Mouse (Mus musculus): ENCODE data around the gene Cpe.

Gene Cpe

DNA sequence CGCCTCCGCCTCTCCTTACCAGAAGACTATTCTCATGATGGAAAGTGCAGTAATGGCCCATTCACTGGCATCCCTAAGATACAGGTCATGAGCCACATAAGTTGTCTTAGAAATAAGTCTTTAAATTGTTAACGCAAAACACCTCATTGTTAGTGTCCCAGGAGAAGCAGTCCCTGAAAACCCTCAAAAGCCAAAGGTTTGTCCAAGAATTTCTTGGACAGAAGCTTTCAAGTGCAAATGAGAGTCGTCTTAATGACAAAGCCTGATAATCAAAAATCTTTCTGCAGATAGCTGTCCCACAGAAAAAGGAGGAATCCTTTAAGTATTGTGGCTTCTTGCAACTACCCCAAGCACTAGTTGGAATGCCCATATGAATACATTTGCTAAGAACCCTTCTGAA lies 60.7 kb downstream of the Cpe start:
- DNase-seq (ENCODE audit: low spot score) = no peak

DNA sequence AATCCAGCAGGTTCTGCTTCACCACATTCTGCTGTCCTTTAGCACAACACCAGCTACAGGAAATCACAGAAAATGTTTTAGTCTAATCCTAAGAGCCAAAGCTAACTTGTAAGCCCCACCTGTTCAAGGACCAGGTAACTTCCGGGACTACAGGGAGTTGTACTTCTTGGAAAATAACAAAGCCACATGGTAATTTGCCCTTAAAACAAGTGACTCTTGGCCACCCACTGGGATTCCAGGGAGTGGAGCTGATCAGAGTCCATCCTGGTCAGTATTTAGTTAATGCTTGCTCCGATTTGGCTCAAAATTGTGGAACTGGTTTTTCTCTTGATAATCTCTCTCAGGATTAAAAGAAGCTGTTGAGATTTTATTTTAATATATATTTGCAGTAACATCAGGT lies 61.1 kb downstream of the Cpe start:
- DNase-seq (ENCODE audit: low spot score) = no peak

DNA sequence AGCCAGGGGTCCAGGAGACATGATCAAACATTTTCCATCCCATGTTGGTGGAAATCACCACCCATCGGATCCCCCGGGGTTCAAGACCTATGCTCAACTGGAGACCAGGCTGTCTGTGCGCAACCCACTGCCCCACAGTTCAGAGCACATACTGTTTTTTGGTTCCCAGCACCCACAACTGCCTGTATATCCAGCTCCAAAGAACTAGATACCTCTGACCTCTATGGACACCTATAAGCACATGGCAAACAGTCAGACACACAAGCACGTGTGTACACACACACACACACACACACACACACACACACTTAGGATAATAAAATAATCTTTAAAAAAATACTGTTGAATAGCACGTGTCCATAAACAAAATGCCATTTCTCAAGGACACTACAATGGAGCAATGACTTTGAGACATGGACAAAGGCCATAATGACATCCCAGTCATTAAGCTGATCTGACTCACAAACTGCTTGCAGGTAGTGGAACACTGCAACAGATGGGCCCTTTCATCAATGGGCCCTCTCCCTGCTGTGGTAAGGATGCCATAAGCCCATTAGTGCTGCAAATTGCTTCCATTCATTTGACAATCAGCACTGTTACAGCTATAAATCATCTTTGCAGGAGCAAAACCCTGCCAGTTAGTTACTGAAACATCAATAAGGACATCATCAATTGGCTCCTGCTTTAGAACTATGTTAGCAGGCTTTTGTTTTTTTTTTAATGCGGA lies 63.7 kb downstream of the Cpe start:
- no peak for DNase-seq (ENCODE audit: low spot score)

DNA sequence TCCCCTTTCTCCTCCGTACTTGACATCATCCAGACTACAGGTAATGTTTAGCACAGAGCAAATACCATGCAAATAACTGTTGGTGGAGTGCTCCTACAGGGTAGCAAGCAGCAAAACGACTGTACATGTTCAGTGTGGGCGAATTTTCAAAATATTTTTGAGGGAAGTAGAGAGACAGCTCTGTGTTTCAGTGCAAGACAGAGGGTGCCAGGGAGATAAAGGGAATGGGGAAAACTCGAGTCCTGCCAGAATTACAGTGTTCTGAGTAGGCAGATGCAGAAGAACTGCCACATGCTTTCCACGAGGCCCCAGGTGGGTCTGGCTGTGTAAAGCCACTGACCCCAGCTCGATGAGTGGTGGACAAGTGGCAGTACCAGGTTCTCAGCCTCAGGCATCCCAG lies 64.8 kb downstream of the Cpe start:
- no peak for DNase-seq (ENCODE audit: low spot score)

DNA sequence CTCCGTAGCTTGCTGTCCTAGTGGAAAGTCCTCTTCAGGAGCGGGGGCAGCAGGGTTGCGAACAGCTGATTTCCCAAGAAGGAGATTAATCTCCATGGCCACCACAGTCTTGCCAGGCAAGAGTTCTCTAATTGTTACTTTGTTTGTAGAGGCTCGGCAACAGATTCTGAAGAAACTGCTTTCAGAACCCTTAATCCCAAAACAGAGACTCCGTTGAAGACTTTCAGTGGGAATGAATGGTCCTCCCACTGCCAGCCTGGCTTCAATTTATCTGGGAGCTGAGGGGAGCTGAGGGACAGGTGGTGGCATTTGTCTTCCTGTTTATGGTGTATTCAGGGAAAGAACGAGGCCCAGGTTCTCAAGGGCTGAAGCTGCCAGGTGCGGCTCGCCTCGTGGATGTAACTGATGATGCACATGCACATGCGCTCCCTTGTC lies 68.2 kb downstream of the Cpe start:
- DNase-seq (ENCODE audit: low spot score) = no peak

DNA sequence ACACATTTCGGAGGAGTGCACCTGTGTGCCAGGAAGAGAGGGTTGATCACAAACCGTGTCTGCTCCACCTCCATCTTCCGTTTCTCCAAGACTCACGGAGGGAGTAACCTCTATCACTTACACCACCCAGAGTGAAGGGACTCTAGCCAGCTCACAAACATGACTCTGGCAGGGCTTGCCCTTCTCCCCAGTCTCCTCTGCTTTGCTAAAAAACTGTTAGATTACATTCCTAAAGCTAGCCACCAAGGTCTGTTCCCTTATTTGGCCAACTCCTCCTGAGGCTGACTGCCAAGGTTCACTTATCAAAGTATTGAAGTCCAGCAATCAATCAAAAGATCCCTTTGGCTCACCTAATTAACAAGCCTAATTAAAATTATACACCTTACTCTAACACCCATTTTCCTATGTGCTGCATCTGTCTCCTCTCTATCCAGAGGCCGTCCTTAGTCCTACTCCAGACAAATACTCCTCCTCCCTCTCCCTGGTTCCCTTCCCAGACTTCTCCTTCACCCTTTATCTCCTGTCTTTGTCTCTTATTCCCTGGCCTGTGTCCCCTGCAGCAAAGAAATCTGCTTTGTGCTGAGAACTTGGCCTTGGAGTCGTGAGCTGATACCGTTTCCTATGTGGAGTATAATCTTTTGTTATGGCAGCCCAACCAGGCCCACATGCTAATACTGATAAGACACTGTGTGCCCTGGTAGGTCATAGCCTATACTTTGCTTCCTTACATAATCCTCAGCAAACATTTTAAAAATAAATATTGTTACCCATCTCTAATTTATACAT lies 72.3 kb downstream of the Cpe start:
- DNase-seq (ENCODE audit: low spot score) = no peak

DNA sequence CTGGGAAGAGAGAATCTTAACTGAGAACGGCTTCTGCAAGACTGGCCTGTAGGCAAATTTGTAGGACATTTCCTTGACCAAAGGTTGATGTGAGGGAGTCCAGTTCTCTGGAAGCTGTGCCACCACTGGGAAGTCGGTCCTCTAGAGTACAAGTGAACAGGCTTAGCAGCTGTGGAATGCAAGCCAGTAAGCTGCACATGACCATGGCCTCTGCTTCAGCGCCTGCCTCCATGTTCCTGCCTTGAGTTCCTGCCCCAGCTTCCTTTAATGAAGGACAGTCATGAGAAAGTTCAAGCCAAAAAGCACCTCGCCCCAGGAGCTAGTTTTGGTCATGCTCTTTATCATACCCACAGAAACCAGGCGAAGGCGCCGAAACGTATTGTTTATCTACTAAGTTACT lies 73.2 kb downstream of the Cpe start:
- DNase-seq (ENCODE audit: low spot score) = no peak

DNA sequence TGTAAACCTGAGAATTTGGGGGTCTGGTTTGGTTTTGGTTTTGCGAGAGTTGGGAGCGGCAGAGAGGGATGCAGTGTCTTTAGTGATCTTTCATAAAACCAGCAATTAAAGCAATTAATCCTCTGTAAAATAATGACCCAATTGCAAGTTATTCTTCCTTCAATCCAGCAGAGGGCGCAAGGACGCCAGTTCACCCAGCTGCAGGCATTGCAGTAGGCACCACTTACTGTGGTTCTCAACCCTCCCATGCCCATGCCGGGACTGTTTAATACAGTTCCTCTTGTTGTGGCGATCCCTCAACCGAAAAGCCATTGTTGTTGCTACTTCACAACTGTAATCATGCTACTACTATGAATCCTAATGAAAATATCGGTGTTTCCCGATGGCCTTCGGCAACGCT lies 74.2 kb downstream of the Cpe start:
- no peak for DNase-seq (ENCODE audit: low spot score)

DNA sequence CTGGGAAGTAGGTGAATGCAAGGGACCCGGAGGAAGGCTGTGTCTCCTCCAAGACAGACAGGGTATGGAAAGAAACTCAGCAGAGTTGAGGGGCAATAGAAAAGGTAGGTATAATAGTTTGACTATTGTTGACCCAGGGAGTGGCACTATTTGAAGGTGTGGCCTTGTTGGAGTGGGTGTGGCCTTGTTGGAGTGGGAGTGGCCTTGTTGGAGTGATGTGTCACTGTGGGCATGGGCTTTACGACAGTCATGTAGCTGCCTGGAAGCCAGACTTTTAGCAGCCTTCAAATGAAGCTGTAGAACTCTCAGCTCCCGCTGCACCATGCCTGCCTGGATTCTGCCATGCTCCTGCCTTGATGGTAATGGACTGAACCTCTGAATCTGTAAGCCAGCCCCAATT lies 76.3 kb downstream of the Cpe start:
- DNase-seq (ENCODE audit: low spot score) = no peak

DNA sequence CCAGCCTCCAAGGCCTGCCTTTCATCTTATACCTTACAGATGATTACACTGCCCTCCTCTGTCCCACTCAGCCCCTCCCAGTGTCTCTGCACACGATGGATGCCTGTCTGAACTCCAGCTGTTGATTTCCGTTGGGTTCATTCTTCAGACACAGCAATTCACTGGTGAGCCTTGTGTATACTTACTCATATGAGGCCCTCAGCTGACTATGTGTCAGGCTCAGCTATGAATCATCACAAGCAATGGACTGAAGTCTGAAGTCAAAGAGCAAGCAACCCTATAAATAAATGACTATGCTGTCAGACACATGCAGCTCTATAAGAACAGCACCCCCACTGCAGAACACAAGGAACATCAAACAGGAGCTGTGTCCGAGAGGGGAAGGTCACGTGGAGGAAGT lies 77.4 kb downstream of the Cpe start:
- DNase-seq (ENCODE audit: low spot score) = no peak

DNA sequence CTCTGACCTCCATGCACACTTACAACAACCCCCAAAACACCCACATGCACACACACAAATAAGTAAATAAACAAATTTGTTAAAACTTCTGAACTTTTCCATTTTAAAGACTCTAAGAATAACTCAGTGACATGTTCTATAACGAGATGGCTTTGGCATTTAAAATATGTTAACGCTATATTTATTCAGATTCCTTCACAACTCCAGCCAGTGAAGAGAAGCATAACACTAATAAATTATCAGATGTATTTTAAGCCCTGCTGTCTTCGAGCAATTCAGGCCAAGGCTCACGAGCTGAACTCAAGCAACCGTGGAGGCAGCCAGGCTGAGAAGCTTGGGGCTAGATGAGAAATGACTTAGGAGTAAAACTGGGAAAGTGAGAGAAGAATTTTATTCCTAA lies 79.2 kb downstream of the Cpe start:
- DNase-seq (ENCODE audit: low spot score) = no peak

DNA sequence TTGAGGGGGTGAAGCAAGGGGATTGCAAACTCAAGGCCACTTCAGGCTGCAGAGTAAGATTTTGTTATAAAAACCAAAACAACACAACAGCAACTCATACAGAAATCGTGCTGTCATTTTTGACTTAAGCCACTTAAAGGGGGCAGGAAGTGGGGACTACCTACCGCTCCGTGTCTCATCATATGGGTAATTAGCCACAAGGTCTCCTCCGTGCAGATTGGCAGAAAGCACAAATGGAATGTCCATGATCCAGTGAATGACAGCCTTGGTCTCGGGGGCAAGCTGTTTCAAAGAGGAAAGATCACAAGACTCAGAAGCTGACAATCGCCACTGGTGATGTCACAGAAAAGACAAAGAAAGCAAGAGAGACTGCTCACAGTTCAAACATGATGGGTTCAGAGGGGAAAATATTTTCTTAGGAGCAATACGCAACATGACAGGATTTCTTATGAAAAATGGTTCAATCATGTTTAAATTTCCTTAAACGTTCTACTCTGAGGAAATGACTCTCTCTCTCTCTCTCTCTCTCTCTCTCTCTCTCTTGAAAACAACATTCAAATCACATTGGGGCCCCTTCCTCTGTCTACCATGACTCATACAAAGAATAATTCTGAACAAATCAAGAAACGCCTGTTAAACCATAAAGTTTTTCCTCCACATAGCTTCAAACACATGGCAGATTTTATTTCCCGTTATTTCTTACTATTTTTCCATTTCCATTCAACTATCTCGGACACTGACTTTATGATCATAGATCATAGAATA lies 81.5 kb downstream of the Cpe start:
- DNase-seq (ENCODE audit: low spot score) = no peak

DNA sequence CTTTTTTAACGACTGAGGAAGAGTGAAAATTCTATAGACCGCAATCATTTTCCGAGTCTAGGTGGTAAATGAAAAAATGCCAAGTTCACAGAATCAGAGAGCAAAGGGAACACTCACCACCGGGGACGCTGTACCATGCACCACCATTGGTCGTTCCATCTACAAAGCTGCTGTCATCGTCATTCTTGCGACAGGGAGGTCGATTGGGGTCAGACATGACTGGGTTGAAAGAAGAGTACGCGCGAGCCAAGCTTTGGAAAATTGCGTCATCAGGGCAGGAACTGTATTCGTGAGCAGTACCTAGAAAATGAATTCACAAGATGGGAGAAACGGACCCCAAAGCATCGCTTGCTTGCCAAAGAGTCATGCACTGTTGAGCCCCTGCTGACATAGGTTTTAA lies 83.9 kb downstream of the Cpe start:
- DNase-seq (ENCODE audit: low spot score) = no peak

DNA sequence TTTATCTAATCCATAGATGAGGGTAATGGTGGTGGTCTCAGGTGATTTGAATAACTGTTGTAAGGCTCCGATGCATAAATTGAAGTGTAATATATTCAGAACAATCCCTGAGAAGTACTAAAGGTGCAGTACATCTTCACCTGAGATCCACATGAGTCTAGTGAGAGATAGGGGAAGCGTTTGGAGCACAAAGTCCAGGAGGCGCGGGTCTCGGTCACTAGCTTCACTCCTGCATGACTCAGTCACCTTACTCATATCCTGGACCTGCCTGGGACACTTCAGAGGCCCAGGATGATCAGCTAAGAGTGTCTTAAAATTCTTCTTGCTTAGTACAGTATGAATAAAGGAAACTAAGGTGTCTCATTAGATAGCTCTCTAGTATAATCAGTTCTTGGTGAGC lies 86.8 kb downstream of the Cpe start:
- DNase-seq (ENCODE audit: low spot score) = no peak

DNA sequence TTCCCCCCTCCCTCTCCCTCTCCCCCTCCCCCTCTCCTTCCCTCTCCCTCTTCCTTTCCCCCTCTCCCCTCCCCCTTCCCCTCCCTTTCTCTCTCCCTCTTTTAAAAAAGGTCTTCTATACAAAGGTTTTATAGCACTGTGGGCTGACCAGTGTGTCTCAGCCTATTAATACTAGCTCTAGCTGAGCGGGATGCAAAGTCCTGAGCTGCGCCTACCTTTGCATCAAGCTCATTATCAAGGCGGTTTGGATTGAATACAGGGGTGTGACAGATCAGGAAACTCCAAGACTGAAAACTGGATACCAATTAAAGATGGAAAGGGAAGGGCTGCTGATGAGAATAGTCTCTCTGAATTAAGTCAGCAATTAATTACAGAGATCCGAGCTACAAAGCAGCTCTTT lies 94.6 kb downstream of the Cpe start:
- no peak for DNase-seq (ENCODE audit: low spot score)

DNA sequence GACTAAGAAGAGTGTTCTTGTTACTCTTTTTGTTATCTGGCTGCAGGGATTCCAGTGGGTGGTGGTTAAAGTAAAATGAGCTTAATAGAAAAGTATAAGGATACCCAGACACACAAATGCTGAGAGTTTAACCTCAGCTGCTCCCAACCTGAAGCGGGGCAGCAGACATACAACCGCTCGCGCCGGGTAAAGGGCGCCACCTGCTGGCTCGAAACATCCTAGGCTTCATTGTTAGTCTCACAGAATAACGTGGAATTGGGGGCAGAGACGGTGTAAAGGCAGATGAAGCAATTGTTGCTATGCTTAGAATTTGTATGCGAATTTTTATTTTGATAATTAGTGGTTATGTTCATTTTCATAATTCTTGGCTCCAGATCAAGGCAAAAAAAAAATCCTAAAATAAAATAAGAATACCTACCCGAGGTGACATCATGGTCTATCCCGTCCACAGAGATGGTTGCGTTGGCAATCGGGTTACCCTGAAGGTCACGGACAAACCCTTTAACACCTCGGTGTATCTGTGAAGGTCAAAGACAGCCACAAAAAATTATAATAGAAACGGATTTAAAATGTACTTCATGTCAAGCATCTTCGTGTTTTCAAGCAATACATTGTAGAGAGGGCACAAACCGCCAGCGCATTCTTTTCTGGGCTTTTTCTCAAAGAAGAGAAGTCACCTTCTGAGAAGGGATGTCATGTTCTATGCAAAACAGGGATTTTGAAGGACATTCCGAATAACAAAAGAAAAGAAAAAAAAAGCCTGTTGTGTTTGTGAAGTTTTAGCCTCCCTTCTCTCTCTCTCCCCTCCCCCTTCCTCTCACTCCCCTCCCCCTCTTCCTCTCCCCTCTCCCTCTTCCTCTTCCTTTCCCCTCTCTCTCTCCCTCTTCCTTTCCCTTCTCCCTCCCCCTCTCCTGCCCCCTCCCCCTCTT lies 95.5 kb downstream of the Cpe start:
- DNase-seq (ENCODE audit: low spot score) = no peak

DNA sequence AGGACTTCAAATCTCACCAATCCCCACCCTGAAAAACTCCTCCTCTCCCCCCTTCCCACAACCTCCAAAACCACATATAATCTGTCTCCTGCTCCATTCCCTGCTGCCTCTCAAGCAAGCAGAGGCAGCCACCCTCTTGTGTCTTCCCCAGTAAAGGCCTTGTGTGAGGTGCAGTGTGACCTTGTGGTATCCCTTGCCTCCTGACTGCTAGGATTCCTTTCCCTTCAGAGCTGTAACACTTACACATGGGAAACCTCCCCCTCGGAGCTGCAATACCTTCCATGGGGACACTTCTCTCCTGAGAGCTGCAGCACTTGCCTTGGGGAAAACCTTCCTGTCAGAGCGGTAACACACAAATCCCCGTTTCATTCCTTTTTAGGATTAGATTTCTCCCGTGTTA lies 96.5 kb downstream of the Cpe start:
- no peak for DNase-seq (ENCODE audit: low spot score)

DNA sequence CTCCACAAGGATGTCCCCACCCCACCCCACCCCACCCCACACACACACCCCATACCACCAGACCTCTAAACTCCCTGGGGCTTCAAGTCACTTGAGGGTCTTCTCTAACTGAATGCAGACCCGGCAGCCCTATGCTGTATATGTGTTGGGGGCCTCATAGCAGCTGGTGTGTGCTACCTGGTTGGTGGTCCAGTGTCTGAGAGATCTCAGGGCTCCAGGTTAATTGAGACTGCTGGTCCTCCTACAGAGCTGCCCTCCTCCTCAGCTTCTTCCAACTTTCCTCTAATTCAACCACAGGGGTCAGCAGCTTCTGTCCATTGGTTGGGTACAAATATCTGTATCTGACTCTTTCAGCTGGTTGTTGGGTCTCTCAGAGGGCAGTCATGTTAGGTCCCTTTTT lies 102.4 kb downstream of the Cpe start:
- no peak for DNase-seq (ENCODE audit: low spot score)

DNA sequence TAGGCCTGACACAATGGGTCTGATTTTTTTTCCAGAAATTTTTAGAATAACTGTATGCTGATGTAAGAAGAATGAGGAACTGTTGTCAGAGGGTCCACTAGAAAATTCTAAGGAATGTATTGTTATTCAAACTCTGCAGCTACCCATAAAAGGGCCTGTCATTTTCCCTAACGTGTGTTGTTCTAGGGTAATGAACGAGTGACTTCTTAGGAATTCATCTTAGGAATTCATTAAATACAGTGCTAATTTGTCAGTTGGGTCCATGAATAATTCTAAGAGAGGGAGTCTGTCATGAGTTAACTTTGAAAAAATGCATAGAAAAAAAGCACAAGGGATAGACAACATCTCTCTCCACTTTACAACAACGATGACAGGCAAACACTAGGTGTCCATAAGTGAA lies 110.0 kb downstream of the Cpe start:
- DNase-seq (ENCODE audit: low spot score) = no peak

DNA sequence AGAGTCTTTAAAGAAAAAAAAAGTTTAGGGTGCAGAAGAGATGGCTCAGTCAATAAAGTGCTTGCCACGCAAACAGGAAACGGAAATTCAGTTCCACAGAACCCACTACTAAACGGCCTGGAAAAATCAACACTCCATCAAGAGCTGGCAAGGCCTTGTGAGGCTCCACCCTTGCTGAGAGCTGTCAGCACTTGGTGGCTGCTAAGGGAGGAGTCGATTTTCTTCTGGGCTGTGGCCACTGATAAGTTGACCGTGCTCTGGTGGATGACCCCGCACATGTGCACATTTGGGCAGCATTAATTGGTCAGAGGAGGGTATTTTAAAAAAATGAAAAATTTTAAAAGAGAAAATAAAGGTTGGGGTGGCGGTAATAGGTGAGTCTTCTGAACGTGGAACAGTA lies 114.6 kb downstream of the Cpe start:
- DNase-seq (ENCODE audit: low spot score) = no peak

DNA sequence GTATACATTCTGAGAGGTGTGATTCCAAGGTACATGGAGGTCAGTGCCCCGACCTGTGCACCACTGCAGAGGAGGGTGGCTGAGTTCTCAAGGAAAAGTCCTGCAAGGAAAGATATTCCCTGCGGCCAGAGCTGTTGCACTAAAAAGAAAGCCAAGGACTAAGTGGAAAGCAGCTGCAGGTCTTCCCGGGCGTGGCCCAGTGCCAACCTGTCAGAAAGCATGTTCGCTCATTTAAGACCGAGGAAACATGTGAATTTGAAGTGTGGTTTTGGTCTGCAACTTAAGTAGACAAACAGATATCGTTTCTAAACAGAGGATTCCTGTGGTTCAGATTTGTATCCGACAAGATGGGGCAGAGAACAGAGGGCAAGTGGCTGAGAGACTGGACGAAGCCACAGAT lies 117.9 kb downstream of the Cpe start:
- DNase-seq (ENCODE audit: low spot score) = no peak

All from urinary bladder, postnatal 10 days (tissue).